Mouse (Mus musculus): ENCODE data around the gene Cd99l2. TPM values are rescaled to one million over a fixed set of nuclear protein-coding genes. Genes with fewer than 3 reads are reported as not detected.
"Not testable (repeated sequence)": the region's sequence is repeated elsewhere in the genome, so short reads cannot be mapped to it uniquely, and the experiment has no call there.

Cd99l2 gene
- polyA plus RNA-seq, 1 experiment from 2014 or later: 17.0 TPM

- DNase-seq (ENCODE audit: low spot score): no peak
- 74% methylated on average over 3 of the region's 3 CpGs for WGBS
Measured at GRCm38 (mm10) chrX:71528150-71528549, 35.5 kb upstream of the Cd99l2 start.

DNA sequence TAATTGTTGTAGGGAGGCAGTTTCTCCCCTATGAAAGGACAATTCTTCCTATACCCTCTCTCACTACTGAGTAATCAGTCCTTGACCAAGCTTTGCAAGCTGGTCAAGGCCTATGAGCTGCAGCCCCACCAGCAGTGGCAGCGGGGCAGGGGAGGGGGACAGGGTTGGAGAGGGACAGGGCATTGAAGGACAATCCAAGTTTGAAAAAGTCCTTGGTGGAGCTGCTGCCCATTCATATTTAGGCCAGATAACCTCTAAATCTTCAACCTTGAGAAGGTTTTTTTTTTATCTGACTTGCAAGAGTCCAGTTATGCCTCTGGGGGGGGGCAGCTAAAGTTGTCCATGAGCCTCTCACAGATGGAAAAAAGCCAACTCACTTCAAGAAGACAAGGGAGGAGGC, 34.8 kb upstream of the Cd99l2 start:
- no peak overlapping the region for H3K9ac ChIP-seq (replicated peaks; ENCODE audit: low read depth)
- H3K4me2 ChIP-seq (replicated peaks; ENCODE audit: low read depth, low read length): no peak overlapping the region
- no peaks in the 10 kb centered on the region for H3K36me3 ChIP-seq (ENCODE audit: insufficient read depth, low read length)
- DNase-seq (ENCODE audit: low spot score) (no peak), ATAC-seq (no peak)
- no peak overlapping the region for H3K27ac ChIP-seq (ENCODE audit: low read length)
- H3K9me3 ChIP-seq (ENCODE audit: low read length): no peaks in the 10 kb centered on the region
- no peak overlapping the region for H3K4me3 ChIP-seq (ENCODE audit: low read depth, low read length)
- 82% methylated on average over 1 of the region's 1 CpGs for WGBS
- TF ChIP-seq CTCF (IDR thresholded peaks at IDR 0.05) (no peak), EP300 (IDR thresholded peaks at IDR 0.05) (no peak)
- no peaks in the 10 kb centered on the region for H3K4me1 ChIP-seq (ENCODE audit: insufficient read depth, low read depth, low read length)
- no peaks in the 10 kb centered on the region for H3K27me3 ChIP-seq (replicated peaks; ENCODE audit: insufficient read depth, low read length)

More at GRCm38 (mm10) chrX:71528150-71528549, 35.5 kb upstream of the Cd99l2 start:
- no peak for TF ChIP-seq CTCF (IDR thresholded peaks at IDR 0.05)
- no peak for TF ChIP-seq EP300 (IDR thresholded peaks at IDR 0.05)
- Histone ChIP-seq H3K4me1 (ENCODE audit: insufficient read depth, low read depth, low read length) (no peaks in the 10 kb centered on the region), H3K4me3 (ENCODE audit: low read depth, low read length) (no peak overlapping the region), H3K4me2 (replicated peaks; ENCODE audit: low read depth, low read length) (no peak overlapping the region), H3K36me3 (ENCODE audit: insufficient read depth, low read length) (no peaks in the 10 kb centered on the region), H3K9ac (replicated peaks; ENCODE audit: low read depth) (no peak overlapping the region), H3K27me3 (replicated peaks; ENCODE audit: insufficient read depth, low read length) (no peaks in the 10 kb centered on the region), H3K9me3 (ENCODE audit: low read length) (no peaks in the 10 kb centered on the region), H3K27ac (ENCODE audit: low read length) (no peak overlapping the region)
- ATAC-seq: no peak

- Histone ChIP-seq H3K4me1 (ENCODE audit: insufficient read depth, low read depth, low read length) (no peaks in the 10 kb centered on the region), H3K4me2 (replicated peaks; ENCODE audit: low read depth, low read length) (no peak overlapping the region), H3K4me3 (ENCODE audit: low read depth, low read length) (no peak overlapping the region), H3K27me3 (replicated peaks; ENCODE audit: insufficient read depth, low read length) (no peaks in the 10 kb centered on the region), H3K36me3 (ENCODE audit: insufficient read depth, low read length) (no peaks in the 10 kb centered on the region), H3K9me3 (ENCODE audit: low read length) (no peaks in the 10 kb centered on the region), H3K9ac (replicated peaks; ENCODE audit: low read depth) (no peak overlapping the region), H3K27ac (ENCODE audit: low read length) (no peak overlapping the region)
- no peak for ATAC-seq
- no peak for DNase-seq (ENCODE audit: low spot score)
- TF ChIP-seq CTCF (IDR thresholded peaks at IDR 0.05) (no peak), EP300 (IDR thresholded peaks at IDR 0.05) (no peak)
- WGBS: 45% methylated on average over 3 of the region's 3 CpGs
Measured at GRCm38 (mm10) chrX:71525593-71526299, 33.1 kb upstream of the Cd99l2 start.

DNA sequence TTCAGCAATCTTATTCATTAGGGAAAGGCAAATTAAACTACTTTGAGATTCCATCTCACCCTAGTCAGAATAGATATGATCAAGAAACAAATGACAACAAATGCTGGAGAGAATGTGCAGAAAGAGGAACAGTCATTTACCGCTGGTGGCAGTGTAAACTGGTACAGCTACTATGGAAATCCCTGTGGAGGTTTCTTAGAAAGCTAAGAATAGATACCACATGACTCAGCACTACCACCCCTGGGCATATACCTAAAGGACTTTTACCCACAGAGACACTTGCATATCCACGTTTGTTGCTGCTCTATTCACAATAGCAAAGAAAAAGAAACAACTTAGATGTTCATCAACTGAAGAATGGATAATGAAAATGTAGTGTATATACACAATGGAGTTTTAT, 31.7 kb upstream of the Cd99l2 start:
- H3K4me1 ChIP-seq (ENCODE audit: insufficient read depth, low read depth, low read length): no peaks in the 10 kb centered on the region
- 66% methylated on average over 2 of the region's 2 CpGs for WGBS

GRCm38 (mm10) chrX:71522889-71523288, 30.2 kb upstream of the Cd99l2 start:
- H3K9me3 ChIP-seq (ENCODE audit: low read length): no peaks in the 10 kb centered on the region
- WGBS: 92% methylated on average over 3 of the region's 3 CpGs

More for the DNA sequence above, 31.7 kb upstream of the Cd99l2 start:
- no peaks in the 10 kb centered on the region for H3K27me3 ChIP-seq (replicated peaks; ENCODE audit: insufficient read depth, low read length)
- no peak overlapping the region for H3K4me2 ChIP-seq (replicated peaks; ENCODE audit: low read depth, low read length)
- no peaks in the 10 kb centered on the region for H3K9me3 ChIP-seq (ENCODE audit: low read length)
- no peak for DNase-seq (ENCODE audit: low spot score)
- no peak overlapping the region for H3K27ac ChIP-seq (ENCODE audit: low read length)
- no peak for ATAC-seq
- TF ChIP-seq EP300 (IDR thresholded peaks at IDR 0.05): no peak
- TF ChIP-seq CTCF (IDR thresholded peaks at IDR 0.05): no peak
- no peaks in the 10 kb centered on the region for H3K36me3 ChIP-seq (ENCODE audit: insufficient read depth, low read length)
- no peak overlapping the region for H3K4me3 ChIP-seq (ENCODE audit: low read depth, low read length)
- no peak overlapping the region for H3K9ac ChIP-seq (replicated peaks; ENCODE audit: low read depth)

GRCm38 (mm10) chrX:71519252-71519651, 26.6 kb upstream of the Cd99l2 start:
- WGBS: 78% methylated on average over 4 of the region's 4 CpGs
- Histone ChIP-seq H3K4me1 (ENCODE audit: insufficient read depth, low read depth, low read length) (no peaks in the 10 kb centered on the region), H3K4me2 (replicated peaks; ENCODE audit: low read depth, low read length) (no peak overlapping the region), H3K9me3 (ENCODE audit: low read length) (no peaks in the 10 kb centered on the region), H3K36me3 (ENCODE audit: insufficient read depth, low read length) (no peaks in the 10 kb centered on the region), H3K9ac (replicated peaks; ENCODE audit: low read depth) (no peak overlapping the region), H3K27ac (ENCODE audit: low read length) (no peak overlapping the region), H3K27me3 (replicated peaks; ENCODE audit: insufficient read depth, low read length) (no peaks in the 10 kb centered on the region), H3K4me3 (ENCODE audit: low read depth, low read length) (no peak overlapping the region)
- no peak for DNase-seq (ENCODE audit: low spot score)
- no peak for ATAC-seq
- no peak for TF ChIP-seq CTCF (IDR thresholded peaks at IDR 0.05)
- no peak for TF ChIP-seq EP300 (IDR thresholded peaks at IDR 0.05)

More at GRCm38 (mm10) chrX:71522889-71523288, 30.2 kb upstream of the Cd99l2 start:
- no peak for ATAC-seq
- Histone ChIP-seq H3K9ac (replicated peaks; ENCODE audit: low read depth) (no peak overlapping the region), H3K4me3 (ENCODE audit: low read depth, low read length) (no peak overlapping the region), H3K4me1 (ENCODE audit: insufficient read depth, low read depth, low read length) (no peaks in the 10 kb centered on the region), H3K27ac (ENCODE audit: low read length) (no peak overlapping the region), H3K4me2 (replicated peaks; ENCODE audit: low read depth, low read length) (no peak overlapping the region), H3K36me3 (ENCODE audit: insufficient read depth, low read length) (no peaks in the 10 kb centered on the region), H3K27me3 (replicated peaks; ENCODE audit: insufficient read depth, low read length) (no peaks in the 10 kb centered on the region)
- DNase-seq (ENCODE audit: low spot score): no peak
- TF ChIP-seq EP300 (IDR thresholded peaks at IDR 0.05) (no peak), CTCF (IDR thresholded peaks at IDR 0.05) (no peak)

DNA sequence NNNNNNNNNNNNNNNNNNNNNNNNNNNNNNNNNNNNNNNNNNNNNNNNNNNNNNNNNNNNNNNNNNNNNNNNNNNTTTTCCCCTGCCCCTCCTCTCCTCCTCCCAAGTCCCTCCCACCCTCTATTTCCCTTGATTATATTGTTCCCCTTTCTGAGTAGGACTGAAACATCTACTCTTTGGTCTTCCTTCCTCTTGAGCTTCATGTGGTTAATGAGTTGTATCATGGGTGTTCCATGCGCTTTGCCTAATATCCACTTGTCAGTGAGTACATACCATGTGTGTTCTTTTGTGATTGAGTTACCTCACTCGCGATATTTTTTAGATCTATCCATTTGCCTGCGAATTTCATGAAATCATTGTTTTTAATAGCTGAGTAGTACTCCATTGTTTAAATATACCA, 13.9 kb upstream of the Cd99l2 start:
- DNase-seq (ENCODE audit: low spot score); H3K27me3 ChIP-seq (replicated peaks; ENCODE audit: insufficient read depth, low read length); H3K9me3 ChIP-seq (ENCODE audit: low read length); H3K4me2 ChIP-seq (replicated peaks; ENCODE audit: low read depth, low read length); H3K4me3 ChIP-seq (ENCODE audit: low read depth, low read length); H3K4me1 ChIP-seq (ENCODE audit: insufficient read depth, low read depth, low read length); H3K9ac ChIP-seq (replicated peaks; ENCODE audit: low read depth); ATAC-seq; H3K36me3 ChIP-seq (ENCODE audit: insufficient read depth, low read length); H3K27ac ChIP-seq (ENCODE audit: low read length): not testable (repeated sequence)
- WGBS: 88% methylated on average over 4 of the region's 4 CpGs
